Mouse (Mus musculus) thymus, adult 2 months (tissue): ENCODE data around the gene Slc28a1.

ENCODE experiments used
- CTCF ChIP-seq: fragments of 200-500 bp; IDR thresholded peaks from 2 replicates; pipeline ENCODE4 v1.5.1; 2012; ENCODE audit warnings: mild to moderate bottlenecking, control low read depth, low read length, moderate library complexity, borderline replicate concordance; ENCODE audit not compliant: control insufficient read depth, poor library complexity, insufficient read depth; ENCODE audit errors: extremely low read depth
- POLR2A ChIP-seq: fragments of 200-500 bp; IDR thresholded peaks from 2 replicates; pipeline ENCODE4 v1.6.1; 2012; ENCODE audit warnings: mild to moderate bottlenecking, low read length, control low read depth, moderate library complexity; ENCODE audit not compliant: control insufficient read depth, poor library complexity, insufficient read depth; ENCODE audit errors: extremely low read depth

- no peak for TF ChIP-seq CTCF
- TF ChIP-seq POLR2A = no peak
These were observed 17.3 kb downstream of the Slc28a1 start for GRCm38 (mm10) chr7:81131864-81132263.
